Mouse (Mus musculus) limb, embryonic 13.5 days (tissue): ENCODE measurements around the gene Olfr784. TPM values are rescaled to one million over a fixed set of nuclear protein-coding genes. Genes with fewer than 3 reads are reported as not detected.
"Not testable (repeated sequence)": the region's sequence is repeated elsewhere in the genome, so short reads cannot be mapped to it uniquely, and the experiment has no call there.

ENCODE experiments used
- ATAC-seq: fragments of 200-750 bp; cut with Nextera tagmentation; 2 replicates; pipeline ENCODE4 v1.8.0; 2017; ENCODE audit warnings: low read depth, moderate number of reproducible peaks, moderate TSS enrichment; ENCODE audit not compliant: low FRiP score
- H3K27ac ChIP-seq: fragments of 300-500 bp; sonication (generic); 2 replicates; pipeline ENCODE4 v1.5.1; 2015; ENCODE audit warnings: inconsistent platforms, mild to moderate bottlenecking, moderate library complexity
- H3K27me3 ChIP-seq: fragments of 300-500 bp; sonication (generic); 2 replicates; pipeline ENCODE4 v1.6.1; 2015; ENCODE audit warnings: mild to moderate bottlenecking, inconsistent platforms
- H3K36me3 ChIP-seq: fragments of 300-500 bp; sonication (generic); 2 replicates; pipeline ENCODE4 v1.6.1; 2015; ENCODE audit warnings: inconsistent platforms, mild to moderate bottlenecking, moderate library complexity
- H3K4me1 ChIP-seq: fragments of 300-500 bp; sonication (generic); 2 replicates; pipeline ENCODE4 v1.6.1; 2015; ENCODE audit warnings: inconsistent platforms
- H3K4me2 ChIP-seq: fragments of 300-500 bp; sonication (generic); replicated peaks from 2 replicates; pipeline ENCODE4 v1.6.1; 2015; ENCODE audit warnings: inconsistent platforms, mild to moderate bottlenecking, moderate library complexity
- H3K4me3 ChIP-seq: fragments of 300-500 bp; sonication (generic); 2 replicates; pipeline ENCODE4 v1.5.1; 2015; ENCODE audit warnings: moderate library complexity, mild to moderate bottlenecking, inconsistent platforms
- H3K9ac ChIP-seq: fragments of 300-500 bp; sonication (generic); 2 replicates; pipeline ENCODE4 v1.6.1; 2015; ENCODE audit warnings: mild to moderate bottlenecking, inconsistent platforms
- H3K9me3 ChIP-seq: fragments of 300-500 bp; sonication (generic); 2 replicates; pipeline ENCODE4 v1.6.1; 2016; ENCODE audit warnings: inconsistent platforms
- WGBS: fragments of 180-500 bp; shearing (Covaris S2); methylation state at CpG from one replicate; pipeline ENCODE4 v1.1.7; 2015; 5-methylcytosine and 5-hydroxymethylcytosine counted together
- polyA plus RNA-seq: library from polyadenylated mRNA; unstranded; fragments of >200 nt; fragmentation: Nextera tagmentation; extraction: Ambion mirVana; gene quantifications from 2 replicates; pipeline ENCODE4 v1.2.1, GENCODE M21; 2015

Gene Olfr784
- 0.06 TPM in 2 replicates for polyA plus RNA-seq

DNA sequence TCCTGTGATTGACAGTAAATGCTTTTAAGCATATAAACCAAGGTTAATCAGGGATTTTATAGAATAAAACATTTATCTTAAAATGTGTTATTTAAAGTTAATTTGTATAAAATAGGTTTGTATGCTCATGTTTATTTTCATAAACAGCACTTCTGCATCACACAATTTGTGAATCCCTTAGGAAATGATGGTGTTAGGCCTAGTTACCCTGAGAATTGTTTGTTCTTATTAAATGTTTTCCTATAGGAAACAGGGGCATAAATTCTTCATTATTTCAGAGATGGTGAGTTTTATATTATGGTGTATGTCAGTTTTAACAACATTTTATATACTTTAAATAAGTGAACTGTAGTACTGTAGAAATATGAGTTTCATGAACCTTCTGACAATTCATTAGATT is at the start of gene Olfr784:
Olfr784 (plus strand) TSS at position 301 of the 400 bp plus-strand sequence.
- H3K9me3 ChIP-seq, result no peaks in the 10 kb centered on the region
- H3K9ac ChIP-seq, result no peak within 1 kb of the TSS
- no peaks in the 10 kb centered on the region for H3K27me3 ChIP-seq
- no peak within 1 kb of the TSS for H3K4me2 ChIP-seq
- no peaks in the 10 kb centered on the region for H3K4me1 ChIP-seq
- ATAC-seq, result no peak
- H3K27ac ChIP-seq, result no peak within 1 kb of the TSS
- no peak within 1 kb of the TSS for H3K4me3 ChIP-seq
- no peaks in the 10 kb centered on the region for H3K36me3 ChIP-seq

GRCm38 (mm10) chr10:129348550-129348949 is 35.3 kb upstream of the Olfr784 start, which contains the start of gene Olfr782:
Olfr782 (plus strand) TSS chr10:129348850.
- Histone ChIP-seq H3K27me3 (no peaks in the 10 kb centered on the region), H3K4me1 (no peaks in the 10 kb centered on the region), H3K4me2 (no peak within 1 kb of the TSS), H3K27ac (no peak within 1 kb of the TSS), H3K9me3 (no peaks in the 10 kb centered on the region), H3K36me3 (no peaks in the 10 kb centered on the region), H3K9ac (no peak within 1 kb of the TSS), H3K4me3 (no peak within 1 kb of the TSS)
- WGBS, result 79% methylated on average over 3 of the region's 3 CpGs
- ATAC-seq, result no peak

GRCm38 (mm10) chr10:129352475-129352874 is 31.4 kb upstream of the Olfr784 start:
- H3K4me2 ChIP-seq, H3K27ac ChIP-seq, ATAC-seq: not testable (repeated sequence)

GRCm38 (mm10) chr10:129356496-129356895 is 27.4 kb upstream of the Olfr784 start:
- not testable (repeated sequence) for H3K27ac ChIP-seq, H3K9ac ChIP-seq, H3K9me3 ChIP-seq, H3K4me1 ChIP-seq, H3K4me3 ChIP-seq, H3K4me2 ChIP-seq, H3K27me3 ChIP-seq, ATAC-seq, H3K36me3 ChIP-seq
- WGBS, result 79% methylated on average over 4 of the region's 4 CpGs

More at GRCm38 (mm10) chr10:129352475-129352874, 31.4 kb upstream of the Olfr784 start:
- not testable (repeated sequence) for H3K27me3 ChIP-seq, H3K4me3 ChIP-seq, H3K4me1 ChIP-seq, H3K9ac ChIP-seq, H3K9me3 ChIP-seq, H3K36me3 ChIP-seq
- 58% methylated on average over 2 of the region's 2 CpGs for WGBS

DNA sequence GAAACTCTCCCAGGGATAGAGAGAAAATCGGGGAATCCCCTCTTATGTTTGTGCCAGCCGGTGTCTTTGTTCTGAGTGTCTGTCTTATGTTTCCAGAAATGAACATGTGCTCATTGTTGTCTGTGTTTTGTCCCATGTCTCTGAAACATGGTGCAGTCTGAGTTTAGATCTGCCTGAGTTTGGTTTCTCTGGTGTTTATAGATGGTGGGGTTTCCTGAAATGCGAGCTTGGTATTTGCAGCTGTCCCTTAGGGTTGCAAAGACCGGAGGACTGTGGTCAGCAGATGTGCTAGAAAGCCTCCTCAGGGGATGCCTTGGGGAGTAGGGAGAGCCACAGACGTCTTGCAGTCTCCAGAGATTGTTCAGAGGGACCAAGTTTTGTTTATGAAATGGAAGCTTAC is 26.6 kb upstream of the Olfr784 start:
- ATAC-seq, result no peak
- 65% methylated on average over 5 of the region's 5 CpGs for WGBS

GRCm38 (mm10) chr10:129374051-129374450 is 9.8 kb upstream of the Olfr784 start:
- not testable (repeated sequence) for ATAC-seq, H3K4me2 ChIP-seq, H3K36me3 ChIP-seq, H3K9me3 ChIP-seq, H3K4me1 ChIP-seq, H3K27me3 ChIP-seq, H3K9ac ChIP-seq, H3K27ac ChIP-seq, H3K4me3 ChIP-seq
- WGBS, result 91% methylated on average over 5 of the region's 5 CpGs

More for the DNA sequence above, 26.6 kb upstream of the Olfr784 start:
- H3K4me1 ChIP-seq, result no peaks in the 10 kb centered on the region
- H3K4me2 ChIP-seq, result no peak overlapping the region
- no peaks in the 10 kb centered on the region for H3K36me3 ChIP-seq
- H3K9ac ChIP-seq, result no peak overlapping the region
- H3K27me3 ChIP-seq, result no peaks in the 10 kb centered on the region
- H3K27ac ChIP-seq, result no peak overlapping the region
- peaks cover 10% of the 10 kb centered on the region for H3K9me3 ChIP-seq
- no peak overlapping the region for H3K4me3 ChIP-seq

- Histone ChIP-seq H3K9ac (no peak overlapping the region), H3K4me2 (no peak overlapping the region), H3K27ac (no peak overlapping the region), H3K27me3 (no peaks in the 10 kb centered on the region), H3K9me3 (no peaks in the 10 kb centered on the region), H3K4me1 (no peaks in the 10 kb centered on the region), H3K36me3 (no peaks in the 10 kb centered on the region), H3K4me3 (no peak overlapping the region)
- no peak for ATAC-seq
- 47% methylated on average over 5 of the region's 5 CpGs for whole genome bisulfite sequencing
These were observed 17.0 kb downstream of the Olfr784 start for GRCm38 (mm10) chr10:129400892-129401291.

GRCm38 (mm10) chr10:129405126-129405525 is 21.2 kb downstream of the Olfr784 start, which contains the start of gene Olfr785:
Olfr785 (plus strand) TSS chr10:129405426.
- no peak within 1 kb of the TSS for H3K27ac ChIP-seq
- 75% methylated on average over 2 of the region's 2 CpGs for WGBS
- H3K4me1 ChIP-seq, result no peaks in the 10 kb centered on the region
- no peaks in the 10 kb centered on the region for H3K27me3 ChIP-seq
- H3K9ac ChIP-seq, result no peak within 1 kb of the TSS
- no peaks in the 10 kb centered on the region for H3K36me3 ChIP-seq
- ATAC-seq, result no peak
- H3K4me3 ChIP-seq, result no peak within 1 kb of the TSS
- H3K4me2 ChIP-seq, result no peak within 1 kb of the TSS
- no peaks in the 10 kb centered on the region for H3K9me3 ChIP-seq

- H3K4me1 ChIP-seq, result no peaks in the 10 kb centered on the region
- no peak for ATAC-seq
- H3K36me3 ChIP-seq, result no peaks in the 10 kb centered on the region
These were observed 43.1 kb downstream of the Olfr784 start, which contains the start of gene Olfr786 for GRCm38 (mm10) chr10:129427006-129427405. Olfr786 (plus strand) TSS chr10:129427306.

More at GRCm38 (mm10) chr10:129427006-129427405, 43.1 kb downstream of the Olfr784 start, which contains the start of gene Olfr786:
- Histone ChIP-seq H3K4me2 (no peak within 1 kb of the TSS), H3K9me3 (no peaks in the 10 kb centered on the region), H3K27me3 (no peaks in the 10 kb centered on the region), H3K4me3 (no peak within 1 kb of the TSS), H3K27ac (no peak within 1 kb of the TSS), H3K9ac (no peak within 1 kb of the TSS)

Other genes with a start within 250 kb of the Olfr784 start
- not detected in 2 replicates for gene Olfr770, start 245.1 kb upstream of the Olfr784 start, polyA plus RNA-seq
- not detected in 2 replicates for gene Olfr771, start 219.3 kb upstream of the Olfr784 start, polyA plus RNA-seq
- gene Olfr772, start 206.2 kb upstream of the Olfr784 start, polyA plus RNA-seq, result not detected in 2 replicates
- not detected in 2 replicates for gene Olfr773, start 196.7 kb upstream of the Olfr784 start, polyA plus RNA-seq
- not detected in 2 replicates for gene Olfr774, start 147.9 kb upstream of the Olfr784 start, polyA plus RNA-seq
- not detected in 2 replicates for gene Olfr775, start 135.7 kb upstream of the Olfr784 start, polyA plus RNA-seq
- not detected in 2 replicates for gene Olfr776, start 125.0 kb upstream of the Olfr784 start, polyA plus RNA-seq
- not detected in 2 replicates for gene Olfr777, start 112.6 kb upstream of the Olfr784 start, polyA plus RNA-seq
- gene Olfr780, start 66.0 kb upstream of the Olfr784 start, polyA plus RNA-seq, result not detected in 2 replicates
- gene Olfr781, start 55.2 kb upstream of the Olfr784 start, polyA plus RNA-seq, result not detected in 2 replicates
- gene Olfr782, start 35.2 kb upstream of the Olfr784 start, polyA plus RNA-seq, result not detected in 2 replicates
- not detected in 2 replicates for gene Olfr785, start 21.3 kb downstream of the Olfr784 start, polyA plus RNA-seq
- gene Olfr786, start 43.2 kb downstream of the Olfr784 start, polyA plus RNA-seq, result not detected in 2 replicates
- not detected in 2 replicates for gene Olfr787, start 77.8 kb downstream of the Olfr784 start, polyA plus RNA-seq
- gene Olfr788, start 86.9 kb downstream of the Olfr784 start, polyA plus RNA-seq, result not detected in 2 replicates
- gene Olfr789, start 100.7 kb downstream of the Olfr784 start, polyA plus RNA-seq, result not detected in 2 replicates
- not detected in 2 replicates for gene Olfr790, start 114.4 kb downstream of the Olfr784 start, polyA plus RNA-seq
- not detected in 2 replicates for gene Olfr791, start 137.7 kb downstream of the Olfr784 start, polyA plus RNA-seq
- not detected in 2 replicates for gene Olfr792, start 155.1 kb downstream of the Olfr784 start, polyA plus RNA-seq
- gene Olfr794, start 183.6 kb downstream of the Olfr784 start, polyA plus RNA-seq, result not detected in 2 replicates
- not detected in 2 replicates for gene Olfr796, start 228.5 kb downstream of the Olfr784 start, polyA plus RNA-seq
- not detected in 2 replicates for gene Olfr798, start 243.9 kb downstream of the Olfr784 start, polyA plus RNA-seq